Mouse (Mus musculus) kidney, postnatal 0 days (tissue): ENCODE results near the gene Dlgap5. TPM values are rescaled to one million over a fixed set of nuclear protein-coding genes. Genes with fewer than 3 reads are reported as not detected.

ENCODE experiments used
- ATAC-seq: fragments of 200-750 bp; cut with Nextera tagmentation; replicated peaks from 2 replicates; pipeline ENCODE4 v1.8.0; 2017; ENCODE audit warnings: low read depth, moderate number of reproducible peaks, moderate TSS enrichment, moderate library complexity; ENCODE audit not compliant: low FRiP score
- DNase-seq: peaks from one replicate; pipeline ENCODE4 v3.0.0-alpha.2; 2016; ENCODE audit warnings: low spot score
- H3K27ac ChIP-seq: fragments of 300-500 bp; sonication (generic); 2 replicates; pipeline ENCODE4 v1.5.1; 2014; ENCODE audit warnings: mild to moderate bottlenecking
- H3K27me3 ChIP-seq: fragments of 300-500 bp; sonication (generic); 2 replicates; pipeline ENCODE4 v1.6.1; 2014; ENCODE audit warnings: low read length, mixed read lengths; ENCODE audit not compliant: insufficient read depth
- H3K36me3 ChIP-seq: fragments of 300-500 bp; sonication (generic); 2 replicates; pipeline ENCODE4 v1.6.1; 2014; ENCODE audit warnings: low read length, mixed read lengths; ENCODE audit not compliant: insufficient read depth
- H3K4me1 ChIP-seq: fragments of 300-500 bp; sonication (generic); replicated peaks from 2 replicates; pipeline ENCODE4 v1.6.1; 2014; ENCODE audit warnings: antibody characterized with exemption, low read length, mixed read lengths; ENCODE audit not compliant: insufficient read depth
- H3K4me2 ChIP-seq: fragments of 300-500 bp; sonication (generic); 2 replicates; pipeline ENCODE4 v1.6.1; 2014; ENCODE audit warnings: mild to moderate bottlenecking, low read length, moderate library complexity, mixed read lengths
- H3K4me3 ChIP-seq: fragments of 300-500 bp; sonication (generic); replicated peaks from 2 replicates; pipeline ENCODE4 v1.5.1; 2014; ENCODE audit warnings: low read depth, low read length
- H3K9ac ChIP-seq: fragments of 300-500 bp; sonication (generic); 2 replicates; pipeline ENCODE4 v1.6.1; 2014; ENCODE audit warnings: low read depth, low read length
- H3K9me3 ChIP-seq: fragments of 300-500 bp; sonication (generic); replicated peaks from 2 replicates; pipeline ENCODE4 v1.6.1; 2016; ENCODE audit warnings: low read length, inconsistent platforms, mixed read lengths
- CTCF ChIP-seq: IDR thresholded peaks from 2 replicates; pipeline ENCODE4 v1.5.1; 2016; ENCODE audit warnings: antibody characterized with exemption, low read depth, mild to moderate bottlenecking, moderate library complexity
- WGBS: fragments of 180-500 bp; shearing (Covaris S2); extraction: QIAGEN DNeasy Blood & Tissue Kit; methylation state at CpG from one replicate; pipeline ENCODE4 v1.1.7; 2014; 5-methylcytosine and 5-hydroxymethylcytosine counted together
- polyA plus RNA-seq: library from polyadenylated mRNA; unstranded; fragments of >200 nt; fragmentation: Nextera tagmentation; extraction: Ambion mirVana; gene quantifications from 2 replicates; pipeline ENCODE4 v1.2.1, GENCODE M21; 2015

Gene Dlgap5
- polyA plus RNA-seq = 12.1 and 16.8 TPM in 2 replicates

DNA sequence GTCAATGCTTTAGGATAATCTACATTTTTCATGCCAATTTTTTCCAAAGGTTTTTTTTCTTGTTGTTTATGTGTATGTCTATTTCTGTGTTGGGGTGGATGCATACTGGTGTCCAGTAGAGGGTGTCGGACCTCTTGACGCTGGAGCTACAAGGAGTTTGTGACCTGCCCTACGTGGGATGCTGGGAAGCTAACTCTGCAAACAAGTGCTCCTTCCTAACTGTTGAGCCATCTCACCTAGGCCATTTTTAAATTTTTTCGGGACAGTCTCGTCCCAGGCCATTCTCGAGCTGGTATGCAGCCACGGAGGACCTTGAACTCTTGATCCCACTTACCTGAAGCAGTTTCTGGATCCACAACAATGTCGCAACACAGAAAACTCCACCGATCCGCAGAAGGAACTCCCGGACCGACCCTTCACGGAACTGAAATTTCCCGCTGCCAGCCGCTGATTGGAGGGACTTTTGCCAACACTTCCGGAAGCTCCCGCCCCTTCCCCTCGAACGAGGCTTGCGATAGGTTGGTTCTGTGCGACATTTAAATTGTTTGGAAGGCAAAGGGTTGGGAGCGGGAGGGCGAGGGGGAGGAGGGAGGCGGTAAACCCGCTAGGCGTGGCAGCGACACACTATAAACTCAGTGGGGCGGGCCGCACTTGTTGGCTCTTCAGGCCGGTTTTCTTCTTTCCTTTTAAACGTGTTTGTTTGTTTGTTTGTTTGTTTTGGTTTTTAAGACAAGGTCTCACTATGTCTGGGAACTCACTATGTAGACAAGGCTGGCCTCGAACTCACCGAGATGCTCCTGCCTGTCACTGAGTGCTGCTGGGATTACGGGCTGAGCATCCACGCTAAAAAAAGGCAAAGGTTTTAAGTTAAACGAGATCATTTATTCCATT lies at the start of gene Dlgap5:
Gene Dlgap5, minus strand, starts transcription at position 633 of the 891 bp plus-strand sequence.
- Histone ChIP-seq H3K4me2 (peak within 1 kb of the TSS; percentile 54), H3K27me3 (no peaks in the 10 kb centered on the region), H3K4me1 (0 out of 2 replicates have a peak, but pooled peaks cover 9% of the 10 kb centered on the region), H3K9me3 (no peaks in the 10 kb centered on the region), H3K9ac (peak within 1 kb of the TSS; percentile 31; the same call in 1 of the 2 replicates), H3K36me3 (no peaks in the 10 kb centered on the region), H3K27ac (peak within 1 kb of the TSS; percentile 38), H3K4me3 (peak within 1 kb of the TSS; percentile 40)
- TF ChIP-seq CTCF = no peak; the same call in 1 of the 2 replicates
- DNase-seq (peak; percentile 97), ATAC-seq (peak; percentile 94)
- WGBS = under 1% methylated on average over 36 of the region's 36 CpGs

DNA sequence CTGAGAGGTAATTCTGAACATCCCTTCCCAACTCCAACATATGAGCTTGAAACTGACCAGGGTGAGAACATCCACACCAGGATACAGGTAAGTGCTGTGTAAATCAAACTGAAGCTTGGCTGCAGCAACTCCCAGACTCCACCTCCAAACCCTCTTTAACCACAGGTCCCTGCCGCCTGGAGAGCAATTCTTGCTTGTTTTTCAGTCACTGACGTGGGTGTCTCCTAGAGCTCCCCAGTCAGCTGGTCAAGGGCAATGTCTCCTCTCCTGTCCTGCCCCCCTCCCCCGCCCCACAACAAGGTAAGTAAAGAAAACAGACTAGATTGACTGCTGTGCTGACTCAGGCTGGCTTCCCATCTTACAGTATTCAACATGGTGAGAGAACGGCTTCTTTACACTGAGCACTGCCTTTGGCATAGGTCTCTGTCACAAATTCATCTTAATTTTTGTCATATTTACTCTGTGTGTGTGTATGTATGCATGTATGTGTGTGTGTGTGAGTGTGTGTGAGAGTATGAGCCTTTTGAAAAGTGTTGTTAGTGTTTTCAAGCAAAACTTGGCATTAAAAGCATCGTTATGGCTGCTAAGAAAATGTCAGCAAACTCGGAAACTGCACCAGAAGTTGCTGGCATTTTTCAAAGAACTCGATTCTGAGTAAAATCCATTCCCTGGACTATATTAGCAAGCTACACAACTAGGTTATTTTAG lies 47.4 kb upstream of the Dlgap5 start:
- H3K4me1 ChIP-seq = no peaks in the 10 kb centered on the region
- H3K36me3 ChIP-seq = no peaks in the 10 kb centered on the region
- H3K9ac ChIP-seq = no peak overlapping the region
- no peak overlapping the region for H3K4me2 ChIP-seq
- 47% methylated on average over 7 of the region's 7 CpGs for WGBS
- TF ChIP-seq CTCF = no peak
- H3K9me3 ChIP-seq = no peaks in the 10 kb centered on the region
- H3K27me3 ChIP-seq = no peaks in the 10 kb centered on the region
- no peak overlapping the region for H3K4me3 ChIP-seq
- ATAC-seq (no peak), DNase-seq (no peak)
- no peak overlapping the region for H3K27ac ChIP-seq

DNA sequence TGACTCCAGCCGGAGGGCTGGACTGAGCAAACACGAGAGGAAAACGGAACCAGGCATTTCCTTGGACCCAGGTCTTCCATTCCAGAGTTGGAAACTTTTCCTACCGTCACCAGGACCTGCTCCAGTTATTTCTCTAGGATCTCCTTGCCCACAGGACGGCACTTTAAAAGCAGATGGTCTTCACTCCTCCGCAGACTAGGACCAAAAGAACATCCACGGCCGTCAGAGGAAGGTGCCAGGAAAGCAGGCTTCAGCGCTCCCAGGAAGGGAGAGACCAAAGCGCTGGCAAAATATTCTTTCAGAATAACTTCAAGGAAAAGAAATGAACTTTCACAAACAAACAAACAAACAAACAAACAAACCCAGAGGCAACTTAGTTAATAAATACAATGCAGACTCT lies 46.2 kb upstream of the Dlgap5 start:
- no peak for DNase-seq
- Histone ChIP-seq H3K4me1 (no peaks in the 10 kb centered on the region), H3K4me2 (no peak overlapping the region), H3K27ac (no peak overlapping the region), H3K9ac (no peak overlapping the region), H3K4me3 (no peak overlapping the region), H3K36me3 (no peaks in the 10 kb centered on the region), H3K27me3 (no peaks in the 10 kb centered on the region), H3K9me3 (no peaks in the 10 kb centered on the region)
- TF ChIP-seq CTCF = no peak
- WGBS = 67% methylated on average over 10 of the region's 10 CpGs
- no peak for ATAC-seq

DNA sequence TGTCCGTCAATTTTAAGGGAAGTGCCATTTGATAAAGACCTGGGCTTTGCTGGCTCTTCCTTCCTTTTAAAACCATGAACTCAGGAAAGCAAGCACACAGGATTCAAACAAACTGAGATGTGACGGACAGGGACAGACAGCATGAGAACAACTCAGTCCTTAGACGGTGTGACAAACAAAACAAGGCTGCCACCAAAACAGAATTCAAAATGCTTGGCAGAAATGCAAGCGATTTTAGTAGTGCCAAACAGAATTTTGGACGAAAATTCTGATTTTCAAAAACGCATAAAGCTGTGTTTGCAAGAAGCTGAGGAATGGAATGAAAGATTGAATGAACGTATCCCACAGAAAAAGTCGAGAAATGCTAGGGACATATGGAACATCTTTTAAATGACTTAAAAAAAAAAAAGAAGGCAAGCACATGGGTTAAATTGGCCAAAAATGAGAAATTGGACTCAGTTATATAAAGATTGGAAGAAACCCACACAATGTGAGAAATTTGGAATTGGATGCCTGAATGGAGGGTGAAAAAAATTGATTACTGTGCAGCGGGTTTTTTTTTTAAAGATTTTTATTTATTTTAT lies 44.8 kb upstream of the Dlgap5 start:
- no peak for TF ChIP-seq CTCF
- Histone ChIP-seq H3K9ac (no peak overlapping the region), H3K4me2 (no peak overlapping the region), H3K27ac (no peak overlapping the region), H3K4me3 (no peak overlapping the region), H3K4me1 (no peaks in the 10 kb centered on the region), H3K36me3 (no peaks in the 10 kb centered on the region), H3K9me3 (no peaks in the 10 kb centered on the region), H3K27me3 (no peaks in the 10 kb centered on the region)
- ATAC-seq = no peak
- 85% methylated on average over 9 of the region's 9 CpGs for WGBS
- DNase-seq = no peak

DNA sequence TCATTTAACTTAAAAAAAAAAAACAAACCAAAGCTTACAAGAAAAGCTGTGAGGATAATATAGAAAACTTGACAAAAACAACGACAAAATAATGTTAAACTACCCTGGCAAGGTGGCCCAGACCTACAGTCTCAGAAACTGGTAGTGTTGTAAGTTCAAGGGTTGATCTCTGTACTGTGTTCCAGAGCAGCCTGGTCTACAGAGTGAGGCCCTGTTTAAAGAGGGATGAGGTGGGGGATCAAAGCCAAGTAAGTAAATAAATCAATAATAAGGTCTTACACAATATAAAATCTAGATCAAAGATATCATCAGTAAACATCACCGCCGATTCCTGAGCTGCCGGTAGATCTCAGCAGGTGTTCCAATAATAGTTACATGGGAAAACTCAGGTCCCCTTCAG lies 44.2 kb upstream of the Dlgap5 start:
- 77% methylated on average over 4 of the region's 4 CpGs for WGBS
- H3K9ac ChIP-seq = no peak overlapping the region
- no peak overlapping the region for H3K4me2 ChIP-seq
- no peaks in the 10 kb centered on the region for H3K27me3 ChIP-seq
- DNase-seq = no peak
- no peaks in the 10 kb centered on the region for H3K4me1 ChIP-seq
- no peaks in the 10 kb centered on the region for H3K36me3 ChIP-seq
- no peak overlapping the region for H3K27ac ChIP-seq
- no peak for TF ChIP-seq CTCF
- no peaks in the 10 kb centered on the region for H3K9me3 ChIP-seq
- H3K4me3 ChIP-seq = no peak overlapping the region
- no peak for ATAC-seq

DNA sequence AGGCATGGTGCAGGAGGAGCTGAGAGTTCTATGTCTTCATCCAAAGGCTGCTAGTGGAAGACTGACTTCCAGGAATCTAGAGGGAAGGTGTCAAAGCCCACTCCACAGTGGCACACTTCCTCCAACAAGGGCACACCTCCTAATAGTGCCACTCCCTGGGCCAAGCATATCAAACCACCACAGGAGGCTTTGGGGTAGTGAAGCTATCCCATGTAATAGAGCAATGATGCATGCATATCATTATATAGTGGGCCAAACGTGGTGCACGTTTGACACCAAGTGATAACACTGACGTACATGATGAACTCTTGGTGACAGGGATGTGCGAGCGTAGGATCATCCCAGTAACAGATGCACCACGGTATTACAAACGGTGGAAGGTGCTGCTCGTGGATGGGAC lies 43.8 kb upstream of the Dlgap5 start:
- H3K9ac ChIP-seq = no peak overlapping the region
- H3K9me3 ChIP-seq = no peaks in the 10 kb centered on the region
- WGBS = 88% methylated on average over 8 of the region's 8 CpGs
- DNase-seq = no peak
- H3K27me3 ChIP-seq = no peaks in the 10 kb centered on the region
- no peak for ATAC-seq
- H3K4me3 ChIP-seq = no peak overlapping the region
- H3K27ac ChIP-seq = no peak overlapping the region
- H3K36me3 ChIP-seq = no peaks in the 10 kb centered on the region
- no peaks in the 10 kb centered on the region for H3K4me1 ChIP-seq
- H3K4me2 ChIP-seq = no peak overlapping the region
- no peak for TF ChIP-seq CTCF
